Mouse (Mus musculus) cortical plate, adult 2 months (tissue): Measurements from ENCODE around the gene Micu1.

Experiments used
- CTCF ChIP-seq: fragments of 200-500 bp; IDR thresholded peaks from 2 replicates; pipeline ENCODE4 v1.5.1; 2011; ENCODE audit warnings: mild to moderate bottlenecking, control low read depth, low read length; ENCODE audit not compliant: insufficient read depth; ENCODE audit errors: extremely low read depth
- POLR2A ChIP-seq: fragments of 200-500 bp; IDR thresholded peaks from 2 replicates; pipeline ENCODE4 v1.6.1; 2011; ENCODE audit warnings: mild to moderate bottlenecking, low read length, control low read depth; ENCODE audit not compliant: insufficient read depth; ENCODE audit errors: extremely low read depth

GRCm38 (mm10) chr10:59880837-59881236 lies 178.6 kb downstream of the Micu1 start:
- TF ChIP-seq CTCF (no peak), POLR2A (no peak)
